Mouse (Mus musculus) heart, embryonic 11.5 days (tissue): ENCODE measurements around the gene Abca7. TPM values are rescaled to one million over a fixed set of nuclear protein-coding genes. Genes with fewer than 3 reads are reported as not detected.

Source experiments
- ATAC-seq: fragments of 200-750 bp; cut with Nextera tagmentation; replicated peaks from 2 replicates; pipeline ENCODE4 v1.8.0; 2017; ENCODE audit warnings: moderate library complexity; ENCODE audit not compliant: insufficient number of reproducible peaks, low FRiP score, low TSS enrichment
- H3K27ac ChIP-seq: fragments of 300-500 bp; sonication (generic); 2 replicates; pipeline ENCODE4 v1.5.1; 2014; ENCODE audit warnings: mild to moderate bottlenecking, low read depth, low read length
- H3K27me3 ChIP-seq: fragments of 300-500 bp; sonication (generic); 2 replicates; pipeline ENCODE4 v1.6.1; 2014; ENCODE audit warnings: mild to moderate bottlenecking, low read length, mixed read lengths; ENCODE audit not compliant: control insufficient read depth, insufficient read depth
- H3K36me3 ChIP-seq: fragments of 300-500 bp; sonication (generic); 2 replicates; pipeline ENCODE4 v1.6.1; 2014; ENCODE audit warnings: mild to moderate bottlenecking, low read length, moderate library complexity, mixed read lengths; ENCODE audit not compliant: control insufficient read depth, insufficient read depth
- H3K4me1 ChIP-seq: fragments of 300-500 bp; sonication (generic); 2 replicates; pipeline ENCODE4 v1.6.1; 2014; ENCODE audit warnings: low read length; ENCODE audit not compliant: control insufficient read depth, insufficient read depth
- H3K4me2 ChIP-seq: fragments of 300-500 bp; sonication (generic); 2 replicates; pipeline ENCODE4 v1.6.1; 2014; ENCODE audit warnings: mild to moderate bottlenecking, moderate library complexity
- H3K4me3 ChIP-seq: fragments of 300-500 bp; sonication (generic); 2 replicates; pipeline ENCODE4 v1.5.1; 2014; ENCODE audit warnings: low read depth, low read length
- H3K9ac ChIP-seq: fragments of 300-500 bp; sonication (generic); 2 replicates; pipeline ENCODE4 v1.6.1; 2014; ENCODE audit warnings: mild to moderate bottlenecking, low read depth, low read length, moderate library complexity
- H3K9me3 ChIP-seq: fragments of 300-500 bp; sonication (generic); replicated peaks from 2 replicates; pipeline ENCODE4 v1.6.1; 2016; ENCODE audit warnings: low read length; ENCODE audit not compliant: control insufficient read depth
- WGBS: fragments of 180-500 bp; shearing (Covaris S2); extraction: QIAGEN DNeasy Blood & Tissue Kit; methylation state at CpG from one replicate; pipeline ENCODE4 v1.1.7; 2014; ENCODE audit not compliant: insufficient replicate concordance; 5-methylcytosine and 5-hydroxymethylcytosine counted together
- polyA plus RNA-seq: library from polyadenylated mRNA; unstranded; fragments of >200 nt; fragmentation: Nextera tagmentation; extraction: Ambion mirVana; gene quantifications from 2 replicates; pipeline ENCODE4 v1.2.1, GENCODE M21; 2014

The Abca7 gene
- polyA plus RNA-seq, 1 experiment from 2014 or later, result 2.1 TPM

GRCm38 (mm10) chr10:79977324-79977723 lies 19.0 kb upstream of the Abca7 start:
- Histone ChIP-seq H3K9me3 (no peaks in the 10 kb centered on the region), H3K4me2 (no peak overlapping the region), H3K4me1 (peaks cover 11% of the 10 kb centered on the region), H3K9ac (no peak overlapping the region), H3K27ac (no peak overlapping the region), H3K36me3 (peaks cover 42% of the 10 kb centered on the region), H3K27me3 (peaks cover 6% of the 10 kb centered on the region; the same call in 1 of the 2 replicates), H3K4me3 (no peak overlapping the region)
- ATAC-seq, result no peak
- WGBS, result 79% methylated on average over 27 of the region's 28 CpGs

- Histone ChIP-seq H3K4me2 (no peak overlapping the region), H3K9me3 (no peaks in the 10 kb centered on the region), H3K36me3 (peaks cover 42% of the 10 kb centered on the region), H3K4me1 (peaks cover 18% of the 10 kb centered on the region), H3K9ac (no peak overlapping the region), H3K27ac (no peak overlapping the region), H3K4me3 (no peak overlapping the region), H3K27me3 (peaks cover 4% of the 10 kb centered on the region; the same call in 1 of the 2 replicates)
- 93% methylated on average over 21 of the region's 21 CpGs for WGBS
- ATAC-seq, result no peak
These were observed 18.2 kb upstream of the Abca7 start for GRCm38 (mm10) chr10:79978061-79978460.

- ATAC-seq, result no peak
- no peak overlapping the region for H3K9ac ChIP-seq
- peaks cover 24% of the 10 kb centered on the region for H3K4me1 ChIP-seq
- H3K9me3 ChIP-seq, result no peaks in the 10 kb centered on the region
- no peak overlapping the region for H3K4me2 ChIP-seq
- peaks cover 42% of the 10 kb centered on the region for H3K36me3 ChIP-seq
- H3K4me3 ChIP-seq, result no peak overlapping the region
- 87% methylated on average over 22 of the region's 22 CpGs for WGBS
- H3K27ac ChIP-seq, result no peak overlapping the region
- H3K27me3 ChIP-seq, result no peaks in the 10 kb centered on the region
These were observed 16.7 kb upstream of the Abca7 start for GRCm38 (mm10) chr10:79979401-79980155.

- H3K9ac ChIP-seq, result peak overlapping the region; percentile 91
- H3K27me3 ChIP-seq, result no peaks in the 10 kb centered on the region
- no peak for ATAC-seq
- peak overlapping the region; percentile 98 for H3K4me2 ChIP-seq
- 70% methylated on average over 5 of the region's 5 CpGs for WGBS
- H3K4me1 ChIP-seq, result peaks cover 47% of the 10 kb centered on the region
- H3K4me3 ChIP-seq, result peak overlapping the region; percentile 79
- no peaks in the 10 kb centered on the region for H3K9me3 ChIP-seq
- no peak overlapping the region; the same call in 1 of the 2 replicates for H3K27ac ChIP-seq
- H3K36me3 ChIP-seq, result peaks cover 12% of the 10 kb centered on the region
These were observed 13.1 kb upstream of the Abca7 start for GRCm38 (mm10) chr10:79983205-79983604.

- peak overlapping the region; percentile 98 for H3K4me2 ChIP-seq
- WGBS, result under 1% methylated on average over 16 of the region's 21 CpGs
- H3K27ac ChIP-seq, result peak overlapping the region; percentile 96
- no peaks in the 10 kb centered on the region for H3K27me3 ChIP-seq
- H3K4me3 ChIP-seq, result peak overlapping the region; percentile 79
- H3K9ac ChIP-seq, result peak overlapping the region; percentile 91
- no peaks in the 10 kb centered on the region for H3K9me3 ChIP-seq
- H3K36me3 ChIP-seq, result peaks cover 8% of the 10 kb centered on the region
- no peak for ATAC-seq
- H3K4me1 ChIP-seq, result peaks cover 47% of the 10 kb centered on the region
These were observed 12.6 kb upstream of the Abca7 start for GRCm38 (mm10) chr10:79983670-79984069.

GRCm38 (mm10) chr10:79984195-79984816 lies 12.0 kb upstream of the Abca7 start, which contains the start of gene Tmem259:
Tmem259 (minus strand) TSS chr10:79984330.
- Histone ChIP-seq H3K4me2 (peak within 1 kb of the TSS; percentile 98), H3K36me3 (peaks cover 3% of the 10 kb centered on the region; the same call in 1 of the 2 replicates), H3K4me1 (peaks cover 51% of the 10 kb centered on the region), H3K27me3 (no peaks in the 10 kb centered on the region), H3K9ac (peak within 1 kb of the TSS; percentile 91), H3K9me3 (no peaks in the 10 kb centered on the region), H3K4me3 (peak within 1 kb of the TSS; percentile 79), H3K27ac (peak within 1 kb of the TSS; percentile 96)
- peak; percentile 66 for ATAC-seq
- under 1% methylated on average over 44 of the region's 49 CpGs for WGBS

GRCm38 (mm10) chr10:79984871-79985270 lies 11.4 kb upstream of the Abca7 start:
- Histone ChIP-seq H3K4me1 (peaks cover 53% of the 10 kb centered on the region), H3K4me2 (peak overlapping the region; percentile 98), H3K9ac (peak overlapping the region; percentile 91), H3K4me3 (peak overlapping the region; percentile 79), H3K9me3 (no peaks in the 10 kb centered on the region), H3K27me3 (no peaks in the 10 kb centered on the region), H3K27ac (peak overlapping the region; percentile 96), H3K36me3 (peaks cover 3% of the 10 kb centered on the region; the same call in 1 of the 2 replicates)
- WGBS, result under 1% methylated on average over 22 of the region's 22 CpGs
- peak; percentile 90 for ATAC-seq

- H3K4me2 ChIP-seq, result peak overlapping the region; percentile 98
- H3K4me1 ChIP-seq, result peaks cover 52% of the 10 kb centered on the region
- no peak for ATAC-seq
These were observed 10.7 kb upstream of the Abca7 start for GRCm38 (mm10) chr10:79985334-79986231.

More at GRCm38 (mm10) chr10:79985334-79986231, 10.7 kb upstream of the Abca7 start:
- peaks cover 3% of the 10 kb centered on the region; the same call in 1 of the 2 replicates for H3K36me3 ChIP-seq
- no peaks in the 10 kb centered on the region for H3K9me3 ChIP-seq
- WGBS, result 5% methylated on average over 35 of the region's 35 CpGs
- peak overlapping the region; percentile 96 for H3K27ac ChIP-seq
- peak overlapping the region; percentile 75 for H3K9ac ChIP-seq
- H3K27me3 ChIP-seq, result no peaks in the 10 kb centered on the region
- peak overlapping the region; percentile 79 for H3K4me3 ChIP-seq
